Mouse (Mus musculus) embryonic fibroblast, embryonic 13.5 days (primary cell): Measurements from ENCODE around the gene Pabpc1l.

Experiments
- CTCF ChIP-seq: IDR thresholded peaks from 2 replicates; pipeline ENCODE4 v1.5.1; 2011; ENCODE audit warnings: mild to moderate bottlenecking, control low read depth, low read length, moderate library complexity, borderline replicate concordance; ENCODE audit not compliant: insufficient read depth
- POLR2A ChIP-seq: IDR thresholded peaks from 2 replicates; pipeline ENCODE4 v1.6.1; 2011; ENCODE audit warnings: low read depth, mild to moderate bottlenecking, control low read depth, low read length, moderate library complexity

DNA sequence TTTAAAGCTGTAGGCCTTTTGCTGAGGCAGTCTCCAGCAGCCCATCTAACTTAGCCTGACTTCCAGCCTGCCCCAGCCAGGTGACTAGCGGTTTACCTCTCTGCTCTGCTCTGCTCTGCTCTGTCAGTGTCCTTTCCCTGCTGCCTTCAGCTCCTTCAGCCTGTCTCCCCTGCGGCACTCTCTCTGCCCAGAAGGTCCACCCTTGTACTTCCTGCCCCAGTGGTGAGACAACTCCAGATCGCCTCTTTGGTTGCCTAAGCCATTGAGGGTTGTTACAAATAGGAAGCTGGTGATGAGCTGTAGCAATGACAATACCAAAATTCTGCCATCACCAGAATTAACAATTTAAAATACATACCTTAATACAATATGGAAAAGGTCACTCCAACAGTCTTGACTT lies 14.3 kb upstream of the Pabpc1l start:
- no peak for TF ChIP-seq CTCF
- TF ChIP-seq POLR2A = no peak
